Mouse (Mus musculus): Measurements from ENCODE around the gene Mettl13.

Gene Mettl13

GRCm38 (mm10) chr1:162531584-162531983, 16.8 kb downstream of the Mettl13 start:
- DNase-seq, result peak in 1 of 2 experiments; percentile 18

GRCm38 (mm10) chr1:162530666-162531065, 17.7 kb downstream of the Mettl13 start:
- no peak for DNase-seq

- peak in 1 of 2 experiments; percentile 29 for DNase-seq
These were observed 18.7 kb downstream of the Mettl13 start for GRCm38 (mm10) chr1:162529651-162530050.

- DNase-seq, result peak in 1 of 2 experiments; percentile 9
These were observed 33.2 kb downstream of the Mettl13 start for GRCm38 (mm10) chr1:162515116-162515515.

DNA sequence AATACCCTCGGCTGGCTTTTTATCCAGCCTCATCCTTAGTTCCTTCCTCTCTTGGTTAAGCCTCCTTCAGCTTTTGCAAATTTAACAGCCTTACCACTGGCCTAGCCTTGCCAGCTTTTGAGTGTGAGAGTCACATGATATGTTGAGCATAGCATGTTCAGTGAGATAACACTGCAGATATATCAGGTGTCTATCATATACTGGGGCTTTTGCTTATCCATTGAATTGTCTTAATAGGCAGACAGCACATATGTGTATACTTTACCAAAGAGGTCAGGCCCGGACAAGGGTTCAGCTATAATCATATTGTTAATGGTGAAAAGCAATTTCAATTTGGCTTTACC, 38.4 kb downstream of the Mettl13 start:
- no peak for DNase-seq

- DNase-seq, result peak; percentile 14 to 29
These were observed 38.9 kb downstream of the Mettl13 start for GRCm38 (mm10) chr1:162509329-162510012.

DNA sequence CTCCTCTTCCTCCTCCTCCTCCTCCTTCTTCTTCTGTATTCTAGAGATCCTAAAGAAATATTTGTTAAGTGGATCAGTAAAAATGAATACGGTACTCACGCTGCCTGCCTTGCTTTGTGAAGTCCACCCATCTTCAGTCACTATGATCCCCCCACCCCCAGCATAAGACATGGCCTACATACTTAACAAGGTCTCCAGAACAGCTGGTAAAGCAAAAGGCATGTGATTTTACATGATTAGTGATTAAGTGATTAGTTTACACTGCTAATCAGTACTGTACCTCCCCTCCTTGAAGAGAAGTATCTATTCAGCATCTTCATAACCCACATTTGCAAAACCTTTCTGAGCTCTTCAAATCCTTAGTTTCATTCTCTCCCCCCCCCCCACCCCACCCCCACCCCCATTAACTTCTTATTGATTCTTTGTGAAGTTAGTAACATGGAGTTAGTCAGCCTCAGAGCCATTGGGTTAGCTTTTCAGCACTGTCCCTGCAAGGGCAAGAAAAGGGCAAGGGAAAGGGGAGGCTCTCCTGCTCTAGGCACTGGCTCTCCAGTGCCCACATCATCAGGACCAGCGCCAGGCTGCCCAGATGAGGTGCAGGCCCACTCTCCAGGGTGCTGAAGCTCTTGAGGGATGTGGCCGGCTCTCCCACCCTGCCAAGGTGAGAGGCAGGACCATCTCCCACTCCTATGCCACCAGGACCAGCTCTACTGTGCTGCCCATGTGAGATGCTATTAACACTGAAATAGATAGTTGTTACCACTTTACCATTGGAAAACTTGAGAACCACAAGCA, 39.9 kb downstream of the Mettl13 start:
- DNase-seq, result peak in 1 of 2 experiments; percentile 3

DNA sequence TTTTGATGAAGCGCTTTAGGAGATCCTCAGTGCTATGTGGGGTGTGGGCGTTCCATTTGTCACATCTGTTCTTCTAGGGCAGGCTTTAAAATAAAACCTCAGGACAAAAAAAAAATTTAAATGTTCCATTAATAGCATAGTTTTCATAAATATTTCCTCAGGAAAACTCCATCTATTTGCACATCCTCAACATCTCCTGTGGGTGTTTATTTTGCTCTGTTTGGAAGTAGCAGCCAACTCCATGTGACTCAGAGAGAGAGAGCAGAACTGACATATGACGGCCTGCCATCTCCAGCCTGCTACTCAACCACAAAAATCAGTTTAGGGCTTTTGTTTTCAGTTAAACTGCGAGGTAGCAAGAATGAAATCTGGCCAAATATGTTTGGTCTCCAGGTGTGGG, 41.8 kb downstream of the Mettl13 start:
- DNase-seq, result no peak

DNA sequence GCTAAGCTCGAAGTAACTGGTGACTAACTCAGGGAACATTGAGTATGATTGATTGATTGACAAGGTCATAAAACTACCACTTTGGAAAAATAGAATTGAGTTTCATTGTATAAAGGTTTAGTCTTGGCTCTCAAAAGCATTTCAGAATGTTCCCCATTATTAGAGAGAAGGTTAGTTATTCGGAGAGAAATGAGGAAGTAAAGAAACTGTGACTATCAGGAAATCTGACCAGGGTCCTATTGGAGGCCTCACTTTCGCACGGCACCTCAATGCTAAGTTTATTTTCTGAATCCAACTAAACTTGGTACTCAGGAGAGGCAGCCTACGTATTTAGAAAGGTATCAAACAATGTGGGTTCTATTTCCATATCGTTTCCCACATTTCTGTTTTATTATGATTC, 42.7 kb downstream of the Mettl13 start:
- no peak for DNase-seq

Measured in kidney, postnatal 36 days (tissue).